8 mouse cellular contexts compared by ENCODE assay signal in the genomic region with DNA sequence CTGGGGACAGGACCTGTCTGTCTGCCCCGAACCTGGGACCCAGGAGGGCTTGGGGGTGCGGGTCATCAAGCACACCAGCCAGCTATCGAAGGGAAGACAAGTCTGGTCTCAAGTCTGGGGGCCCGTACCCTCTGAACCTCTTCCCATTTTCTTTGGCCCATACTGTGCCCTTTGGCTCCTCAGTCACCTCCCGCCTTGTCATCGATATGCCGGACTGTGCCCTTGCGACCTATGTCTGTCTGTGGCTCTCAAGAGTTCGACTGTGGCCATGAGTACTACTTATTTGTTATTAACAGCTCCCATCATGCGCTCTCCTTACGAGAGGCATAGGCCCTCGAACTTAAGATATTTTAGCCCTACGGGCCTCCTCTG. TPM values are rescaled to one million over a fixed set of nuclear protein-coding genes. Genes with fewer than 3 reads are reported as not detected.
DNase-seq lines count a peak whose midpoint lies in the region; ATAC-seq and TF ChIP-seq lines count a peak whose summit lies in the region.
"Had no signal": no experiment of that assay in that cellular context is flagged by ENCODE, and none has a peak within 500 bp of the region (broad histone marks: within the 10 kb centered on the region; RNA-seq: fewer than 3 reads in every experiment).

No protein-coding gene starts in this region.

- 9% methylated on average over 13 of the region's 13 CpGs for WGBS in lung, embryonic 15.5 days
- WGBS in forebrain, embryonic 10.5 days, result 25% methylated on average over 13 of the region's 13 CpGs
- WGBS in limb, embryonic 14.5 days, result 19% methylated on average over 13 of the region's 13 CpGs
- WGBS in stomach, embryonic 14.5 days, result 16% methylated on average over 13 of the region's 13 CpGs

- peak overlapping the region; percentile 52 for H3K9ac ChIP-seq in lung, embryonic 15.5 days
- peak overlapping the region; percentile 67 for H3K9ac ChIP-seq in limb, embryonic 14.5 days (ENCODE audit: low read depth, low read length, severe bottlenecking)
- H3K9ac ChIP-seq in stomach, embryonic 14.5 days (replicated peaks; ENCODE audit: low read depth, low read length), result peak overlapping the region; percentile 22; the same call in 1 of the 2 replicates

- no peak for TF ChIP-seq POLR2A in limb, embryonic 14.5 days (IDR thresholded peaks at IDR 0.05; ENCODE audit: borderline replicate concordance, extremely low read depth, insufficient read depth, insufficient read length)

- DNase-seq in lung, postnatal 10 days, result no peak
- DNase-seq in forebrain, embryonic 10.5 days (ENCODE audit: extremely low spot score, low spot score), result no peak
- no peak for DNase-seq in limb, embryonic 14.5 days (ENCODE audit: low spot score)
- no peak for DNase-seq in layer of hippocampus, adult 18-20 months (ENCODE audit: low spot score in 2 of 2)

- H3K4me3 ChIP-seq in lung, embryonic 15.5 days, result peak overlapping the region; percentile 74
- peak overlapping the region; percentile 78 for H3K4me3 ChIP-seq in forebrain, embryonic 10.5 days
- peak overlapping the region; percentile 71 for H3K4me3 ChIP-seq in limb, embryonic 14.5 days (replicated peaks; ENCODE audit: low read length)
- peak overlapping the region; percentile 63 for H3K4me3 ChIP-seq in stomach, embryonic 14.5 days (ENCODE audit: low read depth, low read length)

- no peaks in the 10 kb centered on the region for H3K36me3 ChIP-seq in lung, embryonic 15.5 days
- H3K36me3 ChIP-seq in forebrain, embryonic 10.5 days (replicated peaks), result peaks cover 7% of the 10 kb centered on the region; the same call in 1 of the 2 replicates
- H3K36me3 ChIP-seq in limb, embryonic 14.5 days (ENCODE audit: control insufficient read depth, insufficient read depth, low read length), result no peaks in the 10 kb centered on the region
- no peaks in the 10 kb centered on the region for H3K36me3 ChIP-seq in stomach, embryonic 14.5 days (ENCODE audit: control insufficient read depth, insufficient read depth, low read length)

- ATAC-seq in lung, embryonic 15.5 days (ENCODE audit: borderline replicate concordance, extremely low read depth, low FRiP score, low TSS enrichment), result no peak
- no peak for ATAC-seq in limb, embryonic 14.5 days (ENCODE audit: low FRiP score, low read depth)
- ATAC-seq in stomach, embryonic 14.5 days (ENCODE audit: insufficient number of reproducible peaks, insufficient read depth, low FRiP score, low read depth), result no peak
- no peak for ATAC-seq in megakaryocyte-erythroid progenitor cell, adult 5-6 weeks (replicated peaks; ENCODE audit: low FRiP score, low TSS enrichment, poor library complexity, severe bottlenecking)

- H3K4me2 ChIP-seq in lung, embryonic 15.5 days, result peak overlapping the region; percentile 69
- H3K4me2 ChIP-seq in limb, embryonic 14.5 days (replicated peaks; ENCODE audit: low read depth, low read length, severe bottlenecking), result peak overlapping the region; percentile 72
- peak overlapping the region; percentile 63 for H3K4me2 ChIP-seq in stomach, embryonic 14.5 days (replicated peaks; ENCODE audit: low read depth, low read length)

- no peaks in the 10 kb centered on the region for H3K27me3 ChIP-seq in lung, embryonic 15.5 days
- H3K27me3 ChIP-seq in forebrain, embryonic 10.5 days (ENCODE audit: poor library complexity, severe bottlenecking), result no peaks in the 10 kb centered on the region
- H3K27me3 ChIP-seq in limb, embryonic 14.5 days (ENCODE audit: control insufficient read depth, insufficient read depth, low read length), result no peaks in the 10 kb centered on the region
- no peaks in the 10 kb centered on the region for H3K27me3 ChIP-seq in stomach, embryonic 14.5 days (ENCODE audit: control insufficient read depth, insufficient read depth, low read length)

- H3K27ac ChIP-seq in lung, embryonic 15.5 days, result peak overlapping the region; percentile 78
- peak overlapping the region; percentile 89 for H3K27ac ChIP-seq in forebrain, embryonic 10.5 days
- H3K27ac ChIP-seq in limb, embryonic 14.5 days (replicated peaks; ENCODE audit: low read depth, low read length), result no peak overlapping the region
- no peak overlapping the region for H3K27ac ChIP-seq in stomach, embryonic 14.5 days (ENCODE audit: low read length)

- no peaks in the 10 kb centered on the region for H3K9me3 ChIP-seq in lung, embryonic 15.5 days
- H3K9me3 ChIP-seq in forebrain, embryonic 10.5 days, result no peaks in the 10 kb centered on the region
- H3K9me3 ChIP-seq in limb, embryonic 14.5 days (ENCODE audit: control insufficient read depth, low read length), result no peaks in the 10 kb centered on the region
- no peaks in the 10 kb centered on the region for H3K9me3 ChIP-seq in stomach, embryonic 14.5 days (ENCODE audit: control insufficient read depth, low read depth, low read length)

- H3K4me1 ChIP-seq in lung, embryonic 15.5 days, result peaks cover 16% of the 10 kb centered on the region
- peaks cover 19% of the 10 kb centered on the region for H3K4me1 ChIP-seq in forebrain, embryonic 10.5 days
- peaks cover 4% of the 10 kb centered on the region; the same call in 1 of the 2 replicates for H3K4me1 ChIP-seq in limb, embryonic 14.5 days (ENCODE audit: control insufficient read depth, insufficient read depth, low read length)
- H3K4me1 ChIP-seq in stomach, embryonic 14.5 days (ENCODE audit: control insufficient read depth, insufficient read depth, low read length), result no peaks in the 10 kb centered on the region

RNA-seq across cellular contexts. Expression of a gene that starts 0.6 kb away (rescaled TPM):
- 56.8 and 61.9 TPM in 2 replicates for polyA plus RNA-seq in lung, embryonic 15.5 days (2015; fragmentation: Nextera tagmentation; extraction: Ambion mirVana)
- polyA plus RNA-seq in forebrain, embryonic 10.5 days (2016; fragmentation: Nextera tagmentation; extraction: Ambion mirVana), result 38.8 and 44.1 TPM in 2 replicates
- polyA plus RNA-seq in limb, embryonic 14.5 days (2012; rRNA removed), result 80.8 and 101 TPM in 2 replicates
- 49.3 and 51.7 TPM in 2 replicates for polyA plus RNA-seq in limb, embryonic 14.5 days (2014; fragmentation: Nextera tagmentation; extraction: Ambion mirVana)
- polyA plus RNA-seq in stomach, embryonic 14.5 days (2014; fragmentation: Nextera tagmentation; extraction: Ambion mirVana), result 58.6 and 60.0 TPM in 2 replicates
- total RNA-seq in layer of hippocampus, adult 18-20 months (2021), result 10 to 100 TPM; 25.2 to 29.2 TPM
- total RNA-seq in megakaryocyte-erythroid progenitor cell, adult 5-6 weeks (2014; fragmentation: Nextera tagmentation), result 78.8 and 91.1 TPM in 2 replicates
- total RNA-seq in megakaryocyte-erythroid progenitor cell, adult 5-6 weeks (2017), result 53.1 and 89.0 TPM in 2 replicates

RNA-seq across cellular contexts. Expression of a gene that starts 27.5 kb away (rescaled TPM):
- 0.07 TPM in 1 of 2 replicates, not detected in the other for polyA plus RNA-seq in lung, embryonic 15.5 days (2015; fragmentation: Nextera tagmentation; extraction: Ambion mirVana)
- polyA plus RNA-seq in forebrain, embryonic 10.5 days (2016; fragmentation: Nextera tagmentation; extraction: Ambion mirVana), result 0.05 TPM in 1 of 2 replicates, not detected in the other
- 0.23 and 0.24 TPM in 2 replicates for polyA plus RNA-seq in limb, embryonic 14.5 days (2012; rRNA removed)
- 0.10 TPM in 1 of 2 replicates, not detected in the other for polyA plus RNA-seq in limb, embryonic 14.5 days (2014; fragmentation: Nextera tagmentation; extraction: Ambion mirVana)
- not detected in 2 replicates for polyA plus RNA-seq in stomach, embryonic 14.5 days (2014; fragmentation: Nextera tagmentation; extraction: Ambion mirVana)
- total RNA-seq in layer of hippocampus, adult 18-20 months (2021), result under 1 TPM; 0.40 to 0.41 TPM
- not detected in 2 replicates for total RNA-seq in megakaryocyte-erythroid progenitor cell, adult 5-6 weeks (2014; fragmentation: Nextera tagmentation)
- not detected in 2 replicates for total RNA-seq in megakaryocyte-erythroid progenitor cell, adult 5-6 weeks (2017)
- total RNA-seq: monocyte, adult 5-6 weeks had no signal

RNA-seq across cellular contexts. Expression of a gene that starts 48.6 kb away (rescaled TPM):
- 199 and 200 TPM in 2 replicates for polyA plus RNA-seq in lung, embryonic 15.5 days (2015; fragmentation: Nextera tagmentation; extraction: Ambion mirVana)
- polyA plus RNA-seq in forebrain, embryonic 10.5 days (2016; fragmentation: Nextera tagmentation; extraction: Ambion mirVana), result 255 and 270 TPM in 2 replicates
- polyA plus RNA-seq in limb, embryonic 14.5 days (2012; rRNA removed), result 135 and 148 TPM in 2 replicates
- 179 and 185 TPM in 2 replicates for polyA plus RNA-seq in limb, embryonic 14.5 days (2014; fragmentation: Nextera tagmentation; extraction: Ambion mirVana)
- 201 and 205 TPM in 2 replicates for polyA plus RNA-seq in stomach, embryonic 14.5 days (2014; fragmentation: Nextera tagmentation; extraction: Ambion mirVana)
- 10 to 100 TPM; 52.6 to 58.2 TPM for total RNA-seq in layer of hippocampus, adult 18-20 months (2021)
- 242 and 387 TPM in 2 replicates for total RNA-seq in megakaryocyte-erythroid progenitor cell, adult 5-6 weeks (2014; fragmentation: Nextera tagmentation)
- total RNA-seq in megakaryocyte-erythroid progenitor cell, adult 5-6 weeks (2017), result 375 and 422 TPM in 2 replicates

RNA-seq across cellular contexts. Expression of a gene that starts 48.7 kb away (rescaled TPM):
- polyA plus RNA-seq in lung, embryonic 15.5 days (2015; fragmentation: Nextera tagmentation; extraction: Ambion mirVana), result 327 and 340 TPM in 2 replicates
- 490 and 492 TPM in 2 replicates for polyA plus RNA-seq in forebrain, embryonic 10.5 days (2016; fragmentation: Nextera tagmentation; extraction: Ambion mirVana)
- 203 and 205 TPM in 2 replicates for polyA plus RNA-seq in limb, embryonic 14.5 days (2012; rRNA removed)
- polyA plus RNA-seq in limb, embryonic 14.5 days (2014; fragmentation: Nextera tagmentation; extraction: Ambion mirVana), result 295 and 296 TPM in 2 replicates
- 290 and 305 TPM in 2 replicates for polyA plus RNA-seq in stomach, embryonic 14.5 days (2014; fragmentation: Nextera tagmentation; extraction: Ambion mirVana)
- total RNA-seq in layer of hippocampus, adult 18-20 months (2021), result 100 to 1,000 TPM; 115 to 123 TPM
- total RNA-seq in megakaryocyte-erythroid progenitor cell, adult 5-6 weeks (2014; fragmentation: Nextera tagmentation), result 467 and 537 TPM in 2 replicates
- 474 and 558 TPM in 2 replicates for total RNA-seq in megakaryocyte-erythroid progenitor cell, adult 5-6 weeks (2017)

Comparison
In these comparisons a context has a peak if more than half of its experiments do, and no peak if none do; other contexts are left out.
1. H3K27ac ChIP-seq: peak in lung, embryonic 15.5 days (single experiment) and forebrain, embryonic 10.5 days (single experiment); none in limb, embryonic 14.5 days (single experiment) and stomach, embryonic 14.5 days (single experiment).
2. Peak in every context shown above with its lines, with median percentiles within 50 percentile points of each other: H3K4me2 ChIP-seq, H3K4me3 ChIP-seq and H3K9ac ChIP-seq.